Mouse (Mus musculus) heart, embryonic 14.5 days (tissue): ENCODE results near the gene Fam117a. TPM values are rescaled to one million over a fixed set of nuclear protein-coding genes. Genes with fewer than 3 reads are reported as not detected.

Experiments
- ATAC-seq: fragments of 200-750 bp; cut with Nextera tagmentation; 2 replicates; pipeline ENCODE4 v1.8.0; 2017; ENCODE audit warnings: low read depth, moderate TSS enrichment; ENCODE audit not compliant: insufficient number of reproducible peaks, insufficient read depth, low FRiP score
- H3K27ac ChIP-seq, 2 experiments: fragments of 200-500 bp in 1 of 2; fragments of 300-500 bp in 1 of 2; sonication (generic) in 1 of 2; replicated peaks in 1 of 2; 2 replicates each; pipeline ENCODE4 v1.5.1; 2012 to 2014; ENCODE audit warnings: low read depth in 2 of 2, low read length in 2 of 2, control low read depth in 1 of 2, mild to moderate bottlenecking in 1 of 2, mixed read lengths in 1 of 2; ENCODE audit not compliant: control insufficient read depth in 1 of 2, insufficient read depth in 1 of 2
- H3K27me3 ChIP-seq: fragments of 300-500 bp; sonication (generic); 2 replicates; pipeline ENCODE4 v1.6.1; 2014; ENCODE audit warnings: mild to moderate bottlenecking, low read length, control low read depth; ENCODE audit not compliant: control insufficient read depth, insufficient read depth
- H3K36me3 ChIP-seq: fragments of 300-500 bp; sonication (generic); 2 replicates; pipeline ENCODE4 v1.6.1; 2014; ENCODE audit warnings: mild to moderate bottlenecking, control low read depth, low read length, mixed read lengths; ENCODE audit not compliant: control insufficient read depth, insufficient read depth
- H3K4me1 ChIP-seq, 2 experiments: fragments of 200-500 bp in 1 of 2; fragments of 300-500 bp in 1 of 2; sonication (generic) in 1 of 2; 2 replicates each; pipeline ENCODE4 v1.6.1; 2012 to 2014; ENCODE audit warnings: low read length in 2 of 2, control low read depth in 1 of 2, mixed read lengths in 1 of 2; ENCODE audit not compliant: control insufficient read depth in 2 of 2, insufficient read depth in 2 of 2
- H3K4me2 ChIP-seq: fragments of 300-500 bp; sonication (generic); 2 replicates; pipeline ENCODE4 v1.6.1; 2014; ENCODE audit warnings: mild to moderate bottlenecking, low read length
- H3K4me3 ChIP-seq, 2 experiments: fragments of 200-500 bp in 1 of 2; fragments of 300-500 bp in 1 of 2; sonication (generic) in 1 of 2; 2 replicates each; pipeline ENCODE4 v1.5.1; 2012 to 2014; ENCODE audit warnings: low read length in 2 of 2, mild to moderate bottlenecking in 2 of 2, control low read depth in 1 of 2, low read depth in 1 of 2, moderate library complexity in 1 of 2; ENCODE audit not compliant: control insufficient read depth in 1 of 2, insufficient read depth in 1 of 2
- H3K9ac ChIP-seq: fragments of 300-500 bp; sonication (generic); 2 replicates; pipeline ENCODE4 v1.6.1; 2014; ENCODE audit warnings: mild to moderate bottlenecking, low read length
- H3K9me3 ChIP-seq: fragments of 300-500 bp; sonication (generic); 2 replicates; pipeline ENCODE4 v1.6.1; 2016; ENCODE audit warnings: low read length, control low read depth; ENCODE audit not compliant: control insufficient read depth
- WGBS: fragments of 180-500 bp; shearing (Covaris S2); extraction: QIAGEN DNeasy Blood & Tissue Kit; methylation state at CpG from one replicate; pipeline ENCODE4 v1.1.7; 2014; 5-methylcytosine and 5-hydroxymethylcytosine counted together
- polyA plus RNA-seq: library from polyadenylated mRNA; unstranded; fragments of >200 nt; fragmentation: Nextera tagmentation; extraction: Ambion mirVana; gene quantifications from 2 replicates; pipeline ENCODE4 v1.2.1, GENCODE M21; 2014

The Fam117a gene
- polyA plus RNA-seq, 1 experiment from 2014 or later, result 6.3 TPM

DNA sequence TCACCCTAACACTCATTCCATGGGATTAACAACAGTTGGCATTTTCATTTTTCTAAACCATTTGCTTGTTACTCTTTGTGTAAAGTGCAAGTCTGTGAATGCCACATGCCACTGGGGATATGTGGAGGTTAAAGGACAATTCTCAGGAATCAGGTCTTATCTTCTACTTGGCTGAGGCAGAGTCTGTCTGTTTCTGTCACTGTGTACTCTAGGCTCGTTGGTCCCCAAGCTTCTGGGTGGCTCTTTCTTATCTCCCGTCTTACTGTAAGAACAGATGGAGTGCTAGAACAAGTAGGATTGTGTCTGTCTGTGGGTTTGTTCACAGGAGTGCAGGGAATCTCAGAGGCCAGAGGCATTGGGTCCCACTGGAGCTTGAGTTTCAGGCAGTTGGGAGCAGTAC lies 94.5 kb downstream of the Fam117a start:
- H3K36me3 ChIP-seq, result 0 out of 2 replicates have a peak, but pooled peaks cover 4% of the 10 kb centered on the region
- H3K27ac ChIP-seq, result peak overlapping the region in 1 of 2 experiments; percentile 37; a peak in 1 of 4 replicates
- no peak overlapping the region; the same call in 1 of the 2 replicates for H3K9ac ChIP-seq
- ATAC-seq, result no peak
- H3K4me3 ChIP-seq, result no peak overlapping the region
- H3K27me3 ChIP-seq, result no peaks in the 10 kb centered on the region
- peaks cover 0 to 25% of the 10 kb centered on the region in 2 experiments; a peak in 2 of 4 replicates for H3K4me1 ChIP-seq
- H3K9me3 ChIP-seq, result no peaks in the 10 kb centered on the region
- no peak overlapping the region for H3K4me2 ChIP-seq
- 10% methylated on average over 2 of the region's 2 CpGs for WGBS

Other genes with a start within 250 kb of the Fam117a start
- gene Dlx3, start 216.9 kb upstream of the Fam117a start, polyA plus RNA-seq, result not detected in 2 replicates
- gene Dlx4, start 190.8 kb upstream of the Fam117a start, polyA plus RNA-seq, result not detected in 2 replicates
- not detected in 2 replicates for gene Tac4, start 75.5 kb upstream of the Fam117a start, polyA plus RNA-seq
- gene Kat7, start 26.8 kb upstream of the Fam117a start, polyA plus RNA-seq, result 45.4 and 45.6 TPM in 2 replicates
- gene Slc35b1, start 47.7 kb downstream of the Fam117a start, polyA plus RNA-seq, result 74.6 and 75.4 TPM in 2 replicates
- 81.6 and 89.6 TPM in 2 replicates for gene Spop, start 77.1 kb downstream of the Fam117a start, polyA plus RNA-seq
- gene Nxph3, start 177.6 kb downstream of the Fam117a start, polyA plus RNA-seq, result 0.36 TPM in 1 of 2 replicates, not detected in the other